Mouse (Mus musculus) CH12.LX (cell line): ENCODE measurements around the gene Gm10638. TPM values are rescaled to one million over a fixed set of nuclear protein-coding genes. Genes with fewer than 3 reads are reported as not detected.

Experiments used
- DNase-seq: peaks from one replicate; pipeline ENCODE4 v3.0.0-alpha.2; 2013; ENCODE audit errors: extremely low read depth
- H3K27ac ChIP-seq: 2 replicates; pipeline ENCODE4 v1.5.1; 2012; ENCODE audit warnings: low read depth, mild to moderate bottlenecking, control low read depth, moderate library complexity; ENCODE audit not compliant: insufficient read depth
- H3K27me3 ChIP-seq: replicated peaks from 2 replicates; pipeline ENCODE3; 2012; ENCODE audit warnings: inconsistent platforms
- H3K36me3 ChIP-seq, 2 experiments: replicated peaks in 1 of 2; 2 replicates each; pipeline versions ENCODE3 to v1.6.1; 2012; ENCODE audit warnings: inconsistent platforms in 1 of 2, low read length in 1 of 2, mild to moderate bottlenecking in 1 of 2, mixed read lengths in 1 of 2, moderate library complexity in 1 of 2; ENCODE audit not compliant: control insufficient read depth in 1 of 2, insufficient read depth in 1 of 2
- H3K4me1 ChIP-seq, 2 experiments: 2 replicates each; pipeline ENCODE4 v1.6.1; 2012; ENCODE audit warnings: inconsistent platforms in 1 of 2, moderate library complexity in 1 of 2; ENCODE audit not compliant: insufficient read depth in 2 of 2, control insufficient read depth in 1 of 2
- H3K4me2 ChIP-seq: 2 replicates; pipeline ENCODE4 v1.6.1; 2012; ENCODE audit warnings: low read depth, mild to moderate bottlenecking, control low read depth; ENCODE audit not compliant: poor library complexity, insufficient read depth, severe bottlenecking
- H3K4me3 ChIP-seq, 3 experiments: fragments of 150-350 bp in 1 of 3; sonication (generic) in 1 of 3; replicated peaks in 1 of 3; 2 replicates each; pipeline versions ENCODE3 to v1.5.1; 2011 to 2012; ENCODE audit warnings: low read depth in 2 of 3, low read length in 2 of 3, mild to moderate bottlenecking in 2 of 3, moderate library complexity in 2 of 3, control low read depth in 1 of 3, improper control_type of control experiment in 1 of 3, inconsistent platforms in 1 of 3, mixed read lengths in 1 of 3; ENCODE audit not compliant: poor library complexity in 1 of 3
- H3K79me2 ChIP-seq: replicated peaks from 2 replicates; pipeline ENCODE4 v1.6.1; 2012; ENCODE audit warnings: mild to moderate bottlenecking, moderate library complexity; ENCODE audit not compliant: control insufficient read depth, poor library complexity, insufficient read depth, severe bottlenecking; ENCODE audit errors: extremely low read depth
- H3K9ac ChIP-seq: 2 replicates; pipeline ENCODE4 v1.6.1; 2012; ENCODE audit warnings: low read depth, mild to moderate bottlenecking, control low read depth, moderate library complexity; ENCODE audit not compliant: insufficient read depth
- H3K9me3 ChIP-seq: replicated peaks from 2 replicates; pipeline ENCODE3; 2012; ENCODE audit warnings: low read length, inconsistent platforms, mixed read lengths
- BHLHE40 ChIP-seq: IDR thresholded peaks from 2 replicates; pipeline ENCODE4 v1.6.1; 2011; ENCODE audit warnings: mild to moderate bottlenecking, low read depth, low read length, improper control_type of control experiment
- CTCF ChIP-seq, 2 experiments: IDR thresholded peaks in 1 of 2; conservative IDR thresholded peaks in 1 of 2; 2 replicates each; pipeline ENCODE4 v1.5.1; 2011 to 2012; ENCODE audit warnings: low read depth in 2 of 2, low read length in 2 of 2, improper control_type of control experiment in 1 of 2, inconsistent platforms in 1 of 2, mild to moderate bottlenecking in 1 of 2, moderate library complexity in 1 of 2
- E2F4 ChIP-seq: IDR thresholded peaks from 2 replicates; pipeline ENCODE4 v1.6.1; 2011; ENCODE audit warnings: low read depth, low read length, improper control_type of control experiment; ENCODE audit not compliant: insufficient replicate concordance
- ELF1 ChIP-seq: IDR thresholded peaks from 2 replicates; pipeline ENCODE4 v1.6.1; 2014; ENCODE audit warnings: low read depth, mild to moderate bottlenecking, inconsistent platforms, low read length, improper control_type of control experiment
- HCFC1 ChIP-seq: IDR thresholded peaks from 2 replicates; pipeline ENCODE4 v1.6.1; 2012; ENCODE audit warnings: low read depth, mild to moderate bottlenecking, inconsistent platforms, low read length, improper control_type of control experiment
- IRF4 ChIP-seq: IDR thresholded peaks from 2 replicates; pipeline ENCODE4 v1.6.1; 2014; ENCODE audit warnings: low read depth, mild to moderate bottlenecking, inconsistent platforms, low read length, improper control_type of control experiment
- JUN ChIP-seq: IDR thresholded peaks from 2 replicates; pipeline ENCODE4 v1.6.1; 2011; ENCODE audit warnings: low read depth, mild to moderate bottlenecking, low read length, improper control_type of control experiment, moderate library complexity; ENCODE audit not compliant: insufficient read depth
- JUND ChIP-seq: conservative IDR thresholded peaks from 2 replicates; pipeline ENCODE4 v1.6.1; 2011; ENCODE audit warnings: low read depth, low read length, improper control_type of control experiment
- MAFK ChIP-seq: IDR thresholded peaks from 2 replicates; pipeline ENCODE4 v1.6.1; 2011; ENCODE audit warnings: low read length, improper control_type of control experiment; ENCODE audit not compliant: insufficient replicate concordance
- MAX ChIP-seq: IDR thresholded peaks from 2 replicates; pipeline ENCODE4 v1.6.1; 2011; ENCODE audit warnings: low read length, improper control_type of control experiment
- MAZ ChIP-seq: IDR thresholded peaks from 2 replicates; pipeline ENCODE4 v1.6.1; 2012; ENCODE audit warnings: low read depth, mild to moderate bottlenecking, inconsistent platforms, low read length, improper control_type of control experiment, moderate library complexity
- MEF2A ChIP-seq: IDR thresholded peaks from 2 replicates; pipeline ENCODE4 v1.6.1; 2014; ENCODE audit warnings: low read depth, mild to moderate bottlenecking, inconsistent platforms, low read length, improper control_type of control experiment, borderline replicate concordance
- MYC ChIP-seq: IDR thresholded peaks from 2 replicates; pipeline ENCODE4 v1.6.1; 2011; ENCODE audit warnings: low read depth, mild to moderate bottlenecking, improper control_type of control experiment, low read length
- NELFE ChIP-seq: IDR thresholded peaks from 2 replicates; pipeline ENCODE4 v1.6.1; 2011; ENCODE audit warnings: low read depth, low read length, improper control_type of control experiment
- NRF1 ChIP-seq: IDR thresholded peaks from 2 replicates; pipeline ENCODE4 v1.6.1; 2014; ENCODE audit warnings: low read depth, mild to moderate bottlenecking, inconsistent platforms, low read length, improper control_type of control experiment, moderate library complexity
- PAX5 ChIP-seq: IDR thresholded peaks from 2 replicates; pipeline ENCODE4 v1.6.1; 2012; ENCODE audit warnings: low read length, inconsistent platforms, mixed read lengths
- POLR2A ChIP-seq: IDR thresholded peaks from 2 replicates; pipeline ENCODE4 v1.6.1; 2011; ENCODE audit warnings: low read depth, mild to moderate bottlenecking, improper control_type of control experiment, low read length
- POLR2AphosphoS2 ChIP-seq: IDR thresholded peaks from 2 replicates; pipeline ENCODE4 v1.6.1; 2011; ENCODE audit warnings: low read depth, low read length, improper control_type of control experiment
- SIN3A ChIP-seq: IDR thresholded peaks from 2 replicates; pipeline ENCODE4 v1.6.1; 2012; ENCODE audit warnings: low read length, improper control_type of control experiment, inconsistent platforms
- SMC3 ChIP-seq: IDR thresholded peaks from 2 replicates; pipeline ENCODE4 v1.6.1; 2011; ENCODE audit warnings: low read depth, low read length, improper control_type of control experiment
- ZC3H11A ChIP-seq: IDR thresholded peaks from 2 replicates; pipeline ENCODE4 v1.6.1; 2012; ENCODE audit warnings: low read depth, mild to moderate bottlenecking, inconsistent platforms, low read length, improper control_type of control experiment
- dilution Hi-C: fragments of 300-500 bp; cut with MboI; formaldehyde crosslinking; loops from 2 replicates; pipeline ENCODE4 v1.14.3; 2020; ENCODE audit warnings: low sequenced_read_pairs; ENCODE audit not compliant: extremely low pct_unique_long_range_greater_than_20kb, extremely low pct_ligation_motif_present
- in situ Hi-C: fragments of 300-500 bp; cut with MboI; formaldehyde crosslinking; loops from 3 replicates; pipeline ENCODE4 v1.14.3; 2019; ENCODE audit warnings: low sequenced_read_pairs, low pct_ligation_motif_present, low pct_unique_long_range_greater_than_20kb, mixed read lengths
- polyA plus RNA-seq: library from polyadenylated mRNA; unstranded; fragments of >175 nt; gene quantifications from 2 replicates; pipeline ENCODE4 v1.2.1, GENCODE M21; 2012; ENCODE audit warnings: low read depth; ENCODE audit not compliant: insufficient read length
- total RNA-seq, 2 experiments: library from RNA; depleted of rRNA; stranded (reverse); fragments of 300-350 nt in 1 of 2; fragments of >200 nt in 1 of 2; gene quantifications; 2 replicates each; pipeline ENCODE4 v1.2.3; 2012 to 2014

Gm10638 gene
- total and polyA plus RNA-seq, 3 experiments, result 0.13 TPM; not detected in 2

GRCm38 (mm10) chr8:86734171-86734570, 11.3 kb upstream of the Gm10638 start:
- Histone ChIP-seq H3K27ac (no peak overlapping the region), H3K27me3 (no peaks in the 10 kb centered on the region), H3K9me3 (no peaks in the 10 kb centered on the region), H3K4me3 (no peak overlapping the region), H3K36me3 (no peaks in the 10 kb centered on the region), H3K4me2 (no peak overlapping the region), H3K4me1 (peaks cover 0 to 15% of the 10 kb centered on the region in 2 experiments; a peak in 3 of 4 replicates), H3K9ac (no peak overlapping the region), H3K79me2 (peaks cover 10% of the 10 kb centered on the region; the same call in 1 of the 2 replicates)
- TF ChIP-seq MAZ, result no peak
- no peak for TF ChIP-seq MAFK
- TF ChIP-seq BHLHE40, result no peak
- no peak for TF ChIP-seq POLR2A
- TF ChIP-seq MAX, result no peak
- no peak for TF ChIP-seq PAX5
- no peak for TF ChIP-seq ZC3H11A
- TF ChIP-seq SIN3A, result no peak
- no peak for TF ChIP-seq IRF4
- TF ChIP-seq NRF1, result no peak
- no peak for TF ChIP-seq CTCF (conservative IDR thresholded peaks at IDR 0.05 in 1 of 2, IDR thresholded peaks at IDR 0.05 in 1 of 2; ENCODE audit: low read depth in 2 of 2, low read length in 2 of 2)
- TF ChIP-seq HCFC1, result no peak
- TF ChIP-seq SMC3, result no peak
- TF ChIP-seq E2F4, result no peak
- no peak for TF ChIP-seq JUN
- no peak for TF ChIP-seq MEF2A
- TF ChIP-seq MYC, result no peak
- no peak for TF ChIP-seq JUND
- dilution Hi-C loops, result no loop called here
- in situ Hi-C loops, result no loop called here
- no peak for DNase-seq

GRCm38 (mm10) chr8:86734954-86735353, 10.5 kb upstream of the Gm10638 start:
- Histone ChIP-seq H3K9me3 (no peaks in the 10 kb centered on the region), H3K36me3 (no peaks in the 10 kb centered on the region), H3K27ac (no peak overlapping the region), H3K9ac (no peak overlapping the region), H3K4me3 (no peak overlapping the region), H3K4me2 (no peak overlapping the region), H3K79me2 (peaks cover 12% of the 10 kb centered on the region), H3K4me1 (peaks cover 0 to 15% of the 10 kb centered on the region in 2 experiments; a peak in 3 of 4 replicates), H3K27me3 (no peaks in the 10 kb centered on the region)
- no peak for DNase-seq
- dilution Hi-C loops (no loop called here), in situ Hi-C loops (no loop called here)
- TF ChIP-seq POLR2AphosphoS2, result no peak
- no peak for TF ChIP-seq NELFE
- TF ChIP-seq ELF1, result no peak
- no peak for TF ChIP-seq POLR2A
